Mouse (Mus musculus) lung, adult 18-20 months (tissue): Measurements from ENCODE around the gene Plxna1.

ENCODE experiments used
- DNase-seq, 2 experiments: peaks; one replicate each; pipeline ENCODE4 v3.0.0; 2022; ENCODE audit warnings: mixed read lengths in 2 of 2

Plxna1 gene

GRCm38 (mm10) chr6:89328634-89329033, 33.8 kb downstream of the Plxna1 start:
- DNase-seq, result no peak

GRCm38 (mm10) chr6:89327746-89328491, 34.5 kb downstream of the Plxna1 start:
- no peak for DNase-seq

- DNase-seq, result no peak
These were observed 37.6 kb downstream of the Plxna1 start for GRCm38 (mm10) chr6:89324842-89325241.

GRCm38 (mm10) chr6:89315263-89315662, 47.2 kb downstream of the Plxna1 start:
- no peak for DNase-seq

- no peak for DNase-seq
These were observed 50.9 kb downstream of the Plxna1 start for GRCm38 (mm10) chr6:89311518-89311917.

GRCm38 (mm10) chr6:89310236-89310635, 52.2 kb downstream of the Plxna1 start:
- DNase-seq, result no peak

- peak in 1 of 2 experiments; percentile 21 for DNase-seq
These were observed 54.0 kb downstream of the Plxna1 start for GRCm38 (mm10) chr6:89308213-89308973.

- no peak for DNase-seq
These were observed 57.9 kb downstream of the Plxna1 start for GRCm38 (mm10) chr6:89304375-89305058.

- DNase-seq, result peak in 1 of 2 experiments; percentile 24
These were observed 62.6 kb downstream of the Plxna1 start for GRCm38 (mm10) chr6:89299818-89300217.

- peak in 1 of 2 experiments; percentile 24 for DNase-seq
These were observed 65.3 kb downstream of the Plxna1 start for GRCm38 (mm10) chr6:89296909-89297695.

- DNase-seq, result no peak
These were observed 66.3 kb downstream of the Plxna1 start for GRCm38 (mm10) chr6:89296001-89296709.

- no peak for DNase-seq
These were observed 67.8 kb downstream of the Plxna1 start for GRCm38 (mm10) chr6:89294621-89295020.

- DNase-seq, result no peak
These were observed 70.9 kb downstream of the Plxna1 start for GRCm38 (mm10) chr6:89291494-89291893.

- DNase-seq, result no peak
These were observed 74.3 kb downstream of the Plxna1 start for GRCm38 (mm10) chr6:89288156-89288555.

- DNase-seq, result peak; percentile 68 to 70
These were observed 75.6 kb downstream of the Plxna1 start for GRCm38 (mm10) chr6:89286700-89287428.

- DNase-seq, result no peak
These were observed 76.1 kb downstream of the Plxna1 start for GRCm38 (mm10) chr6:89286286-89286655.

- no peak for DNase-seq
These were observed 76.7 kb downstream of the Plxna1 start for GRCm38 (mm10) chr6:89285561-89286285.

GRCm38 (mm10) chr6:89285116-89285515, 77.3 kb downstream of the Plxna1 start:
- no peak for DNase-seq

- no peak for DNase-seq
These were observed 79.3 kb downstream of the Plxna1 start for GRCm38 (mm10) chr6:89283095-89283494.

- peak in 1 of 2 experiments; percentile 41 for DNase-seq
These were observed 79.8 kb downstream of the Plxna1 start for GRCm38 (mm10) chr6:89282626-89283025.
